Mouse (Mus musculus): ENCODE data around the gene Mier2. TPM values are rescaled to one million over a fixed set of nuclear protein-coding genes. Genes with fewer than 3 reads are reported as not detected.

Mier2 gene
- polyA plus RNA-seq, 1 experiment from 2014 or later = 74.8 TPM

- WGBS = 63% methylated on average over 2 of the region's 2 CpGs
- H3K4me2 ChIP-seq = no peak overlapping the region
Measured at GRCm38 (mm10) chr10:79496701-79497288, 58.2 kb downstream of the Mier2 start.

GRCm38 (mm10) chr10:79495886-79496285, 59.1 kb downstream of the Mier2 start:
- H3K9ac ChIP-seq (replicated peaks) = no peak overlapping the region
- no peaks in the 10 kb centered on the region for H3K4me1 ChIP-seq (replicated peaks)
- no peaks in the 10 kb centered on the region for H3K36me3 ChIP-seq
- no peak overlapping the region for H3K4me2 ChIP-seq
- no peak for ATAC-seq (ENCODE audit: insufficient number of reproducible peaks, insufficient read depth, low FRiP score, low TSS enrichment, low read depth)
- 0 out of 2 replicates have a peak, but pooled peaks cover 3% of the 10 kb centered on the region for H3K9me3 ChIP-seq
- 57% methylated on average over 3 of the region's 3 CpGs for WGBS
- no peak overlapping the region for H3K27ac ChIP-seq
- no peaks in the 10 kb centered on the region for H3K27me3 ChIP-seq
- no peak overlapping the region for H3K4me3 ChIP-seq (replicated peaks)

More at GRCm38 (mm10) chr10:79496701-79497288, 58.2 kb downstream of the Mier2 start:
- Histone ChIP-seq H3K4me3 (replicated peaks) (no peak overlapping the region), H3K9ac (replicated peaks) (no peak overlapping the region), H3K36me3 (no peaks in the 10 kb centered on the region), H3K27ac (no peak overlapping the region), H3K4me1 (replicated peaks) (no peaks in the 10 kb centered on the region), H3K9me3 (0 out of 2 replicates have a peak, but pooled peaks cover 3% of the 10 kb centered on the region), H3K27me3 (no peaks in the 10 kb centered on the region)
- no peak for ATAC-seq (ENCODE audit: insufficient number of reproducible peaks, insufficient read depth, low FRiP score, low TSS enrichment, low read depth)

Small RNAs within 50 kb of the gene (microRNA-seq; reads per million reads assigned to microRNA genes)
- gene Mir6909 = not detected

Other genes starting within 250 kb of the Mier2 start
- not detected in 2 replicates for gene Vmn2r82, start 198.7 kb downstream of the Mier2 start, polyA plus RNA-seq (2016; fragmentation: Nextera tagmentation; extraction: Ambion mirVana)
- not detected in 2 replicates for gene Vmn2r83, start 86.5 kb downstream of the Mier2 start, polyA plus RNA-seq (2016; fragmentation: Nextera tagmentation; extraction: Ambion mirVana)
- gene Plpp2, start 21.4 kb downstream of the Mier2 start, polyA plus RNA-seq (2016; fragmentation: Nextera tagmentation; extraction: Ambion mirVana) = 20.4 and 21.2 TPM in 2 replicates
- gene Theg, start 32.1 kb upstream of the Mier2 start, polyA plus RNA-seq (2016; fragmentation: Nextera tagmentation; extraction: Ambion mirVana) = not detected in 2 replicates
- not detected in 2 replicates for gene C2cd4c, start 58.8 kb upstream of the Mier2 start, polyA plus RNA-seq (2016; fragmentation: Nextera tagmentation; extraction: Ambion mirVana)
- 12.0 and 12.2 TPM in 2 replicates for gene Shc2, start 82.7 kb upstream of the Mier2 start, polyA plus RNA-seq (2016; fragmentation: Nextera tagmentation; extraction: Ambion mirVana)
- not detected in 2 replicates for gene Odf3l2, start 90.5 kb upstream of the Mier2 start, polyA plus RNA-seq (2016; fragmentation: Nextera tagmentation; extraction: Ambion mirVana)
- 7.1 and 7.2 TPM in 2 replicates for gene Madcam1, start 109.4 kb upstream of the Mier2 start, polyA plus RNA-seq (2016; fragmentation: Nextera tagmentation; extraction: Ambion mirVana)
- 57.6 and 63.1 TPM in 2 replicates for gene Tpgs1, start 114.2 kb upstream of the Mier2 start, polyA plus RNA-seq (2016; fragmentation: Nextera tagmentation; extraction: Ambion mirVana)
- 139 and 149 TPM in 2 replicates for gene Cdc34, start 127.0 kb upstream of the Mier2 start, polyA plus RNA-seq (2016; fragmentation: Nextera tagmentation; extraction: Ambion mirVana)
- 0.74 and 1.2 TPM in 2 replicates for gene Gzmm, start 133.8 kb upstream of the Mier2 start, polyA plus RNA-seq (2016; fragmentation: Nextera tagmentation; extraction: Ambion mirVana)
- 676 and 680 TPM in 2 replicates for gene Bsg, start 149.3 kb upstream of the Mier2 start, polyA plus RNA-seq (2016; fragmentation: Nextera tagmentation; extraction: Ambion mirVana)
- gene Hcn2, start 161.4 kb upstream of the Mier2 start, polyA plus RNA-seq (2016; fragmentation: Nextera tagmentation; extraction: Ambion mirVana) = 0.15 TPM in 1 of 2 replicates, not detected in the other
- 54.0 and 54.1 TPM in 2 replicates for gene Polrmt, start 191.4 kb upstream of the Mier2 start, polyA plus RNA-seq (2016; fragmentation: Nextera tagmentation; extraction: Ambion mirVana)
- gene Fgf22, start 199.9 kb upstream of the Mier2 start, polyA plus RNA-seq (2016; fragmentation: Nextera tagmentation; extraction: Ambion mirVana) = 0.24 and 0.60 TPM in 2 replicates
- 108 and 113 TPM in 2 replicates for gene Rnf126, start 211.8 kb upstream of the Mier2 start, polyA plus RNA-seq (2016; fragmentation: Nextera tagmentation; extraction: Ambion mirVana)
- 3.0 and 4.0 TPM in 2 replicates for gene Fstl3, start 222.1 kb upstream of the Mier2 start, polyA plus RNA-seq (2016; fragmentation: Nextera tagmentation; extraction: Ambion mirVana)
- gene Prss57, start 235.8 kb upstream of the Mier2 start, polyA plus RNA-seq (2016; fragmentation: Nextera tagmentation; extraction: Ambion mirVana) = not detected in 2 replicates
- 121 TPM in 2 replicates for gene Palm, start 238.4 kb upstream of the Mier2 start, polyA plus RNA-seq (2016; fragmentation: Nextera tagmentation; extraction: Ambion mirVana)

Measured in limb, embryonic 12.5 days (tissue).